Mouse (Mus musculus) heart, embryonic 14.5 days (tissue): ENCODE results near the gene Trio. TPM values are rescaled to one million over a fixed set of nuclear protein-coding genes. Genes with fewer than 3 reads are reported as not detected.
A peak's percentile ranks its signal among the peaks of the same experiment; 100 is the strongest.

Experiments used
- ATAC-seq: fragments of 200-750 bp; cut with Nextera tagmentation; 2 replicates; pipeline ENCODE4 v1.8.0; 2017; ENCODE audit warnings: low read depth, moderate TSS enrichment; ENCODE audit not compliant: insufficient number of reproducible peaks, insufficient read depth, low FRiP score
- H3K27ac ChIP-seq, 2 experiments: fragments of 200-500 bp in 1 of 2; fragments of 300-500 bp in 1 of 2; sonication (generic) in 1 of 2; replicated peaks in 1 of 2; 2 replicates each; pipeline ENCODE4 v1.5.1; 2012 to 2014; ENCODE audit warnings: low read depth in 2 of 2, low read length in 2 of 2, control low read depth in 1 of 2, mild to moderate bottlenecking in 1 of 2, mixed read lengths in 1 of 2; ENCODE audit not compliant: control insufficient read depth in 1 of 2, insufficient read depth in 1 of 2
- H3K27me3 ChIP-seq: fragments of 300-500 bp; sonication (generic); 2 replicates; pipeline ENCODE4 v1.6.1; 2014; ENCODE audit warnings: mild to moderate bottlenecking, low read length, control low read depth; ENCODE audit not compliant: control insufficient read depth, insufficient read depth
- H3K36me3 ChIP-seq: fragments of 300-500 bp; sonication (generic); 2 replicates; pipeline ENCODE4 v1.6.1; 2014; ENCODE audit warnings: mild to moderate bottlenecking, control low read depth, low read length, mixed read lengths; ENCODE audit not compliant: control insufficient read depth, insufficient read depth
- H3K4me1 ChIP-seq, 2 experiments: fragments of 200-500 bp in 1 of 2; fragments of 300-500 bp in 1 of 2; sonication (generic) in 1 of 2; 2 replicates each; pipeline ENCODE4 v1.6.1; 2012 to 2014; ENCODE audit warnings: low read length in 2 of 2, control low read depth in 1 of 2, mixed read lengths in 1 of 2; ENCODE audit not compliant: control insufficient read depth in 2 of 2, insufficient read depth in 2 of 2
- H3K4me2 ChIP-seq: fragments of 300-500 bp; sonication (generic); 2 replicates; pipeline ENCODE4 v1.6.1; 2014; ENCODE audit warnings: mild to moderate bottlenecking, low read length
- H3K4me3 ChIP-seq, 2 experiments: fragments of 200-500 bp in 1 of 2; fragments of 300-500 bp in 1 of 2; sonication (generic) in 1 of 2; 2 replicates each; pipeline ENCODE4 v1.5.1; 2012 to 2014; ENCODE audit warnings: low read length in 2 of 2, mild to moderate bottlenecking in 2 of 2, control low read depth in 1 of 2, low read depth in 1 of 2, moderate library complexity in 1 of 2; ENCODE audit not compliant: control insufficient read depth in 1 of 2, insufficient read depth in 1 of 2
- H3K9ac ChIP-seq: fragments of 300-500 bp; sonication (generic); 2 replicates; pipeline ENCODE4 v1.6.1; 2014; ENCODE audit warnings: mild to moderate bottlenecking, low read length
- H3K9me3 ChIP-seq: fragments of 300-500 bp; sonication (generic); 2 replicates; pipeline ENCODE4 v1.6.1; 2016; ENCODE audit warnings: low read length, control low read depth; ENCODE audit not compliant: control insufficient read depth
- WGBS: fragments of 180-500 bp; shearing (Covaris S2); extraction: QIAGEN DNeasy Blood & Tissue Kit; methylation state at CpG from one replicate; pipeline ENCODE4 v1.1.7; 2014; 5-methylcytosine and 5-hydroxymethylcytosine counted together
- polyA plus RNA-seq: library from polyadenylated mRNA; unstranded; fragments of >200 nt; fragmentation: Nextera tagmentation; extraction: Ambion mirVana; gene quantifications from 2 replicates; pipeline ENCODE4 v1.2.1, GENCODE M21; 2014

The Trio gene
- polyA plus RNA-seq, 1 experiment from 2014 or later = 23.8 TPM

DNA sequence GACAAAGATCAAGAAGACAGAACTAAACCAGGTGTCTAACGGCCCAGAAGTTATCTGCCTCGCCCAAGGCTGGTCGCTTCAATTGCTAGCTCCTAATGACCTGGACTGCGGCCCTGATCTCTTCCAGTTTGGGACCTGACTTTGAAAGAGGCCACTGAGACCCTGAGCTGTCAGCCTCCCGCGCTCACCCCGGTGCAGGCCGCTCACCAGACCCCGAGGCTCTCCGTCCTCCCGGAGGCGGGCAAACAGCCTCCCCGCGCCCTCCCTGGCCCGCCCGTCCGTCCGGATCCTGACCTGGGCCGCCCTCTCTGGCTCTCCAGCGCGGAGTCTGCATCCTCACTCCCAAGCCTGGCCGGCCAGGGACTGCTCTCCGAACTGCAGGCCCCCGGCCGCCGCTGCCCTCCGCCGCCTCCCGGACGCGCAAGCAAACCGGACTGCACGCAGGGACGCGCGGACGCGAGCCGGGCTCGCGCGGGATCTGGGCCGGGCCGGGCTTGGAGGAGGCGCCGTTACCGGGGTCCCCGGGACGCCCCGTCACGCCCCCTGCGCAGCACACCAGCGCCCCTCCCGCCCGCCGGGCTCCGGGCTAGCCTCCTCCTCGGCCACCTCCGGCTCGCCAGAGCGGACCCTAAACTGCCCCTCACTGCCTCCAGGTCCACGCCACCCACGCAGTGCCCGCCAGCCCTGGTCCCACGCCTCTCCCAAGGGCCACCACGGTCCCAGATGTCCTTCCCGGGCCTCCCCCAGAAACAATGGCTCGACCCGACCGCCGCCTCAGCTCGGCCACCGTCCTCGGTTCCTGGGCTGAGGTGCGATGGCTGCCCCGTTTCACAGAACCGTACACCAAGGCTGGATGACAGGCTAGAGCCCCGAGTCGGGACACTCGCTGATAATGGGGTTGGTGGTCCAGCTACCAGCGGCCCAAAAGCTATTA is 1.4 kb downstream of the Trio start:
- peak overlapping the region; percentile 97 for H3K9ac ChIP-seq
- whole genome bisulfite sequencing = 1% methylated on average over 79 of the region's 81 CpGs
- H3K27me3 ChIP-seq = no peaks in the 10 kb centered on the region
- H3K36me3 ChIP-seq = no peaks in the 10 kb centered on the region
- peak overlapping the region; percentile 68 to 96 for H3K4me3 ChIP-seq
- H3K27ac ChIP-seq = peak overlapping the region; percentile 96 to 98
- no peaks in the 10 kb centered on the region for H3K9me3 ChIP-seq
- H3K4me2 ChIP-seq = peak overlapping the region; percentile 82
- peak; percentile 38 for ATAC-seq
- H3K4me1 ChIP-seq = peaks cover 22 to 42% of the 10 kb centered on the region in 2 experiments

GRCm38 (mm10) chr15:28021591-28022209 is 3.9 kb downstream of the Trio start:
- peak overlapping the region; percentile 55 for H3K9ac ChIP-seq
- H3K4me1 ChIP-seq = peaks cover 22 to 42% of the 10 kb centered on the region in 2 experiments
- H3K27me3 ChIP-seq = no peaks in the 10 kb centered on the region
- H3K36me3 ChIP-seq = no peaks in the 10 kb centered on the region
- peak overlapping the region; percentile 61 for H3K4me2 ChIP-seq
- 10% methylated on average over 15 of the region's 15 CpGs for WGBS
- ATAC-seq = no peak
- H3K4me3 ChIP-seq = peak overlapping the region in 1 of 2 experiments; percentile 21; a peak in 2 of 4 replicates
- no peaks in the 10 kb centered on the region for H3K9me3 ChIP-seq
- 0 out of 4 replicates have a peak overlapping the region, but pooled peaks of 1 of the 2 experiments have one; percentile 11 for H3K27ac ChIP-seq

DNA sequence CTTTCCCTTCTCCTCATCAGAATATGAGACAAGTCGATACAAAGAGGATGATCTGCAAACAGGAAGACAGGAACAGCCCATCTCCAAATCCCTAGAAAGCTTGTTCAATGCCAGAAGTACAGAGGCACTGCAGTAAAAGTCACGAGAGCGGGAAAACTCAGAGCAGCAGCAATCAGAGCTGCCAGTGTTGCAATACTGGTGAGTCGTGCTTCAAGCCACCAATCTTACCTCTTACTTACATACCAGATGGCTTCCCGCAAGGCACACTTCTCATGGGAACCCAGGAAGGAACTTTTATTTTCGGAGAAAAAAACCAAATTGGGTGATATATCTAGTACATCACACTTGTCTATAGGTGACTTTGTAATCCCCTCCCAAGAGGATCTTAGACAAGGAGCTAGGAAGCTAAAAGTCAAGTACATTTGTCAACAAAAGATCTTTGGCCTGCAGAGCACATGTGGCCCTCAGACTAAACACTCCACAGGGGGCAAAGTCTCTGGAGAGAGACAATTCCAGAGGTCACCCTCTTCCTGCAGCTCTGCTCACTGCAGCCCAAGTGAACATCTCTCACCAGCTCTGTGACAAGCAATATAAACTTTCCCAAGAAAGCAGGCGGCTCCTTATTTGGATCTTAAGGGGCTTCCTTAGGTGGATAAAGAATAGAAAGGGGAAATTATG is 6.1 kb downstream of the Trio start:
- Histone ChIP-seq H3K27ac (no peak overlapping the region), H3K9ac (no peak overlapping the region), H3K4me2 (no peak overlapping the region), H3K4me3 (no peak overlapping the region), H3K4me1 (peaks cover 22 to 38% of the 10 kb centered on the region in 2 experiments), H3K36me3 (no peaks in the 10 kb centered on the region), H3K27me3 (no peaks in the 10 kb centered on the region), H3K9me3 (no peaks in the 10 kb centered on the region)
- 69% methylated on average over 7 of the region's 7 CpGs for WGBS
- no peak for ATAC-seq

- no peak for ATAC-seq
- WGBS = 84% methylated on average over 3 of the region's 3 CpGs
- H3K9ac ChIP-seq = no peak overlapping the region
- H3K4me3 ChIP-seq = no peak overlapping the region
- no peaks in the 10 kb centered on the region for H3K9me3 ChIP-seq
- H3K27me3 ChIP-seq = no peaks in the 10 kb centered on the region
- peaks cover 9 to 44% of the 10 kb centered on the region in 2 experiments; a peak in 3 of 4 replicates for H3K4me1 ChIP-seq
- no peak overlapping the region for H3K4me2 ChIP-seq
- H3K36me3 ChIP-seq = no peaks in the 10 kb centered on the region
- H3K27ac ChIP-seq = no peak overlapping the region
Observed at GRCm38 (mm10) chr15:28007516-28007915, 18.1 kb downstream of the Trio start.

DNA sequence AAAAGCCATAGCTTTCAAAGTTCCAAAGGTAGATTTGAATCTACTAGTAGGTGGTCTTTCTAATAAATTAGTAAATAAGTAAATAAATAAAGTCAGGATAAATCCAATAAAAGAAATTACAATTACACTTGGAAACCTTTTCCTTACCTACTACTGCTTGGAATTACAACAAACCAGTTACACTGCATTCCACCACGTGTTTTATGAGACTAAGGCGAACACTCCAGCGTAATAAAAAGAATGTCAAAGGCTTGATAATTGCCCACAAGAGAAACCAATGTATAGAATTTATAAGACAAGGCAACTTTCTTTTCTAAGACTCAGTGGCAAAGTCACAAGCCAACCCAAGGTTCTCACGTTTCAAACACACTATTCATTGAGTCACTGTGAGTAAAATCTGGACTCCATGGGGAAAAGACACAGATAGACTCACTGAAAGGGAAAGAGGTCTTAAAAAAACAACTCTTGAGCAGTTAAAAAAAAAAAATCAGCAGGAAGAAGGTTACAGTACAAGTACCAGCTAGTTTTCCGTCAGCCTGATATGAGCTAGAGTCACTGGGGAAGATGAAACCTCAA is 21.4 kb downstream of the Trio start:
- H3K27ac ChIP-seq = no peak overlapping the region
- ATAC-seq = no peak
- no peak overlapping the region for H3K9ac ChIP-seq
- 65% methylated on average over 5 of the region's 5 CpGs for WGBS
- peaks cover 19 to 62% of the 10 kb centered on the region in 2 experiments for H3K4me1 ChIP-seq
- no peak overlapping the region for H3K4me2 ChIP-seq
- no peaks in the 10 kb centered on the region for H3K9me3 ChIP-seq
- no peaks in the 10 kb centered on the region for H3K36me3 ChIP-seq
- no peaks in the 10 kb centered on the region for H3K27me3 ChIP-seq
- no peak overlapping the region for H3K4me3 ChIP-seq

GRCm38 (mm10) chr15:28002515-28002914 is 23.1 kb downstream of the Trio start:
- H3K9me3 ChIP-seq = no peaks in the 10 kb centered on the region
- H3K27me3 ChIP-seq = no peaks in the 10 kb centered on the region
- H3K4me1 ChIP-seq = peaks cover 25 to 73% of the 10 kb centered on the region in 2 experiments
- H3K4me3 ChIP-seq = no peak overlapping the region
- WGBS = 81% methylated on average over 3 of the region's 3 CpGs
- no peak overlapping the region for H3K9ac ChIP-seq
- no peaks in the 10 kb centered on the region for H3K36me3 ChIP-seq
- no peak overlapping the region for H3K4me2 ChIP-seq
- no peak overlapping the region for H3K27ac ChIP-seq
- no peak for ATAC-seq

DNA sequence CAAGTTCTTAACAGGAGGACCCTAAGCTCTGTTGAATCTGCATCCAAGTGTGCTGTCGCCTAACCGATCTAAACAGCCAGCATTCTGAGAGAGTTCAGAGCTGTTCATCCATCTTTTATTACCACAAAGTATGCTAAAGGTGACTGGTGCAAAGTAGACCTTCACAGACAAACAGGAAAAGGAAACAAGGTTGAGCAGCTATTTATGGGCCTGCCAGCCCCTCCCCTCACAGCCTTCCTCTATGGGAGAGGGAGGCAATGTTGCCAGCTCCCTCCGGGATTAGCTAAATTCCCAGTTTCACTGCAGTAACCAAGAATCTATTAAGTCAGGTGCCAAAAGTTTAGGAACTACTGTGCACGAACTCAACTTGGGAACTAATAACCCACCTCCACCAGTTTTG is 24.3 kb downstream of the Trio start:
- Histone ChIP-seq H3K9me3 (no peaks in the 10 kb centered on the region), H3K9ac (peak overlapping the region; percentile 11; the same call in 1 of the 2 replicates), H3K4me3 (no peak overlapping the region), H3K27me3 (no peaks in the 10 kb centered on the region), H3K4me1 (peaks cover 31 to 79% of the 10 kb centered on the region in 2 experiments), H3K4me2 (peak overlapping the region; percentile 6; the same call in 1 of the 2 replicates), H3K27ac (no peak overlapping the region), H3K36me3 (no peaks in the 10 kb centered on the region; the same call in 1 of the 2 replicates)
- no peak for ATAC-seq
- 50% methylated on average over 4 of the region's 4 CpGs for WGBS
